Comparison of ENCODE assay signal across 9 mouse cellular contexts in the genomic region with DNA sequence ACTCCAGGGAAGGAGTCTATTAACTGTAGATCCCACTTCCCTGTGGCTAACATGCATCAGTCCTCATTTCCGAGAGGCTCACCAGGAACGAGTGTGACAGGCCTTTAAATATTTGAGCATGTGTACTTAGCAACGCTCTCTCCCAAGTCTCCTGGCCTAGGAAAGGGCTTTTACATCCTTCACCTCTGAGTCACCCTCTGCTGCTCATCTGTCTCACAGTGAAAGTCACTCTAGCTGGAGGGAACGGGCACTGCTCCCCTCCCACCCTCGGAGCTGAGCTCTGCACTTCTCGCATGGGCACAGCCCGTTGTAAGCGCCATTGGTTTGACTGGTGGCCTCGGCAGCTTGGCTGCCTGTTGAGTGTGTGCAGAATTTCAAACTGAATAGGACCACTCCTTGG.
DNase-seq lines count a peak whose midpoint lies in the region; ATAC-seq lines count a peak whose summit lies in the region.
"Had no signal": no experiment of that assay in that cellular context is flagged by ENCODE, and none has a peak within 500 bp of the region (broad histone marks: within the 10 kb centered on the region; RNA-seq: fewer than 3 reads in every experiment).

No protein-coding gene starts in this region.

- H3K9ac ChIP-seq in heart, embryonic 16.5 days (ENCODE audit: low read length), result peak overlapping the region; percentile 8
- no peak overlapping the region for H3K9ac ChIP-seq in forebrain, embryonic 16.5 days (replicated peaks; ENCODE audit: low read depth, low read length)
- H3K9ac ChIP-seq in midbrain, embryonic 13.5 days (replicated peaks), result no peak overlapping the region

- no peaks in the 10 kb centered on the region for H3K36me3 ChIP-seq in heart, embryonic 16.5 days (ENCODE audit: control insufficient read depth, insufficient read depth)
- no peaks in the 10 kb centered on the region for H3K36me3 ChIP-seq in forebrain, embryonic 16.5 days (ENCODE audit: control insufficient read depth, insufficient read depth)
- H3K36me3 ChIP-seq in midbrain, embryonic 13.5 days, result no peaks in the 10 kb centered on the region

- H3K4me1 ChIP-seq in heart, embryonic 16.5 days (ENCODE audit: control insufficient read depth, insufficient read depth, low read length), result peaks cover 39% of the 10 kb centered on the region
- peaks cover 11% of the 10 kb centered on the region for H3K4me1 ChIP-seq in forebrain, embryonic 16.5 days (replicated peaks; ENCODE audit: control insufficient read depth, insufficient read depth, low read length)
- H3K4me1 ChIP-seq in midbrain, embryonic 13.5 days (replicated peaks), result peaks cover 28% of the 10 kb centered on the region

- DNase-seq in heart, postnatal 10 days, result no peak
- peak; percentile 62 for DNase-seq in adrenal gland, postnatal 14 days
- no peak for DNase-seq in adipocyte (ENCODE audit: low spot score)
- no peak for DNase-seq in urinary bladder, postnatal 36 days (ENCODE audit: low spot score in 2 of 2)
- DNase-seq: right cerebral cortex, adult 18-20 months had no signal

- no peak for ATAC-seq in heart, embryonic 16.5 days (replicated peaks; ENCODE audit: extremely low read depth, insufficient read depth, low FRiP score)
- no peak for ATAC-seq in forebrain, embryonic 16.5 days
- 0 out of 2 replicates have a peak, but pooled peaks have one; percentile 25 for ATAC-seq in midbrain, embryonic 13.5 days
- no peak for ATAC-seq in CD4-positive, CD25-positive, alpha-beta regulatory T cell, adult 4 months

- H3K27ac ChIP-seq in heart, embryonic 16.5 days (ENCODE audit: low read length), result peak overlapping the region; percentile 38; the same call in 1 of the 2 replicates
- H3K27ac ChIP-seq in forebrain, embryonic 16.5 days (ENCODE audit: low read length), result peak overlapping the region; percentile 41; the same call in 1 of the 2 replicates
- H3K27ac ChIP-seq in midbrain, embryonic 13.5 days, result peak overlapping the region; percentile 57

- H3K4me2 ChIP-seq in heart, embryonic 16.5 days (ENCODE audit: low read depth, low read length), result no peak overlapping the region
- H3K4me2 ChIP-seq in forebrain, embryonic 16.5 days (ENCODE audit: low read length), result no peak overlapping the region
- H3K4me2 ChIP-seq in midbrain, embryonic 13.5 days (replicated peaks), result no peak overlapping the region

- no peaks in the 10 kb centered on the region for H3K27me3 ChIP-seq in heart, embryonic 16.5 days (ENCODE audit: control insufficient read depth, insufficient read depth, low read length)
- no peaks in the 10 kb centered on the region for H3K27me3 ChIP-seq in forebrain, embryonic 16.5 days (replicated peaks; ENCODE audit: control insufficient read depth, insufficient read depth, low read length)
- no peaks in the 10 kb centered on the region for H3K27me3 ChIP-seq in midbrain, embryonic 13.5 days

- H3K9me3 ChIP-seq in heart, embryonic 16.5 days (replicated peaks; ENCODE audit: control insufficient read depth, low read length), result no peaks in the 10 kb centered on the region
- no peaks in the 10 kb centered on the region for H3K9me3 ChIP-seq in forebrain, embryonic 16.5 days (ENCODE audit: control insufficient read depth, low read length)
- no peaks in the 10 kb centered on the region for H3K9me3 ChIP-seq in midbrain, embryonic 13.5 days

- no peak overlapping the region for H3K4me3 ChIP-seq in heart, embryonic 16.5 days (ENCODE audit: low read length)
- no peak overlapping the region for H3K4me3 ChIP-seq in forebrain, embryonic 16.5 days (replicated peaks; ENCODE audit: low read length)
- H3K4me3 ChIP-seq in midbrain, embryonic 13.5 days (replicated peaks), result no peak overlapping the region

- 49% methylated on average over 9 of the region's 9 CpGs for WGBS in heart, embryonic 16.5 days
- 47% methylated on average over 9 of the region's 9 CpGs for WGBS in forebrain, embryonic 16.5 days
- WGBS in midbrain, embryonic 13.5 days, result 27% methylated on average over 9 of the region's 9 CpGs

- intact Hi-C loops in heart, postnatal 10 days (cut with DNase I), result no loop called here
